Mouse (Mus musculus): ENCODE data around the gene Kif5a. TPM values are rescaled to one million over a fixed set of nuclear protein-coding genes. Genes with fewer than 3 reads are reported as not detected.
A peak's percentile ranks its signal among the peaks of the same experiment; 100 is the strongest.

The Kif5a gene
- total and polyA plus RNA-seq, 3 experiments: 0.14 to 2.1 TPM; not detected in 1

DNA sequence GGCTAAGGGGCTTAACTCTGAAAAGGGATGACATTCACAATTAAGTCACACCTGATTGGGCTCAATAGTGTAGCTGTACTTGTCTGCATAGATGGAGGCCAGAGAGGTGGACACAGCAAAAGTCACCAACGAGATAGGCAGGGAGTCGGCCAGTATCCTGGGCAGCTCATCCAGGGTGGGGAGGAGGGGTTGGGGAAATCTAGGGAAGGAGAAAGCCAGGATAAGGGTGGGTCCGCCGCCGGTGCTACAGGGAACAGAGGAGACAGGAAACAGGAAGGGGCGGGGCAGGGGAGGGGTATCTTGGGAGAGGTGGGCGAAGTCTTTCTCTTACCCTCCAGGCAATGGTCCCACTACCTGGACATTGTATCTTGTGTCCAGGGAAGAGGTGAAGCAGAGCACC is 86.4 kb downstream of the Kif5a start:
- peaks cover 0 to 5% of the 10 kb centered on the region in 2 experiments for H3K36me3 ChIP-seq (replicated peaks in 1 of 2; ENCODE audit: control insufficient read depth in 1 of 2, insufficient read depth in 1 of 2, low read length in 1 of 2)
- no peaks in the 10 kb centered on the region for H3K9me3 ChIP-seq (replicated peaks; ENCODE audit: low read length)
- in situ Hi-C loops (cut with MboI; ENCODE audit: low pct_ligation_motif_present, low pct_unique_long_range_greater_than_20kb, low sequenced_read_pairs) (loop anchor here (5.0 kb wide), 1 partner anchor 46 kb away; no protein-coding TSS in a partner anchor), dilution Hi-C loops (cut with MboI; ENCODE audit: extremely low pct_ligation_motif_present, extremely low pct_unique_long_range_greater_than_20kb, low sequenced_read_pairs) (no loop called here)
- no peaks in the 10 kb centered on the region for H3K79me2 ChIP-seq (replicated peaks; ENCODE audit: control insufficient read depth, extremely low read depth, insufficient read depth, poor library complexity, severe bottlenecking)
- peak overlapping the region; percentile 28; the same call in 1 of the 2 replicates for H3K9ac ChIP-seq (ENCODE audit: insufficient read depth, low read depth)
- no peak overlapping the region for H3K27ac ChIP-seq (ENCODE audit: insufficient read depth, low read depth)
- peaks cover 29% of the 10 kb centered on the region for H3K27me3 ChIP-seq (replicated peaks)
- no peak for TF ChIP-seq USF2 (conservative IDR thresholded peaks at IDR 0.05; ENCODE audit: low read depth, low read length)
- 0 out of 2 replicates have a peak, but pooled peaks have one; percentile 51 for TF ChIP-seq MAZ (IDR thresholded peaks at IDR 0.05; ENCODE audit: low read depth, low read length)
- H3K4me3 ChIP-seq (replicated peaks in 1 of 3; ENCODE audit: low read depth in 2 of 3, low read length in 2 of 3, poor library complexity in 1 of 3): peak overlapping the region in 2 of 3 experiments; percentile 52 to 62
- peaks cover 0 to 9% of the 10 kb centered on the region in 2 experiments; a peak in 2 of 4 replicates for H3K4me1 ChIP-seq (ENCODE audit: control insufficient read depth in 1 of 2, insufficient read depth in 2 of 2)
- H3K4me2 ChIP-seq (ENCODE audit: insufficient read depth, low read depth, poor library complexity, severe bottlenecking): peak overlapping the region; percentile 96
- DNase-seq (ENCODE audit: extremely low read depth): no peak

GRCm38 (mm10) chr10:127176228-127176627 is 86.9 kb downstream of the Kif5a start:
- Histone ChIP-seq H3K4me1 (ENCODE audit: control insufficient read depth in 1 of 2, insufficient read depth in 2 of 2) (peaks cover 3 to 9% of the 10 kb centered on the region in 2 experiments), H3K9ac (ENCODE audit: insufficient read depth, low read depth) (peak overlapping the region; percentile 28; the same call in 1 of the 2 replicates), H3K4me2 (ENCODE audit: insufficient read depth, low read depth, poor library complexity, severe bottlenecking) (peak overlapping the region; percentile 96), H3K27me3 (replicated peaks) (peaks cover 32% of the 10 kb centered on the region), H3K36me3 (replicated peaks in 1 of 2; ENCODE audit: control insufficient read depth in 1 of 2, insufficient read depth in 1 of 2, low read length in 1 of 2) (peaks cover 0 to 10% of the 10 kb centered on the region in 2 experiments), H3K4me3 (replicated peaks in 1 of 3; ENCODE audit: low read depth in 2 of 3, low read length in 2 of 3, poor library complexity in 1 of 3) (peak overlapping the region in 1 of 3 experiments; percentile 52), H3K9me3 (replicated peaks; ENCODE audit: low read length) (no peaks in the 10 kb centered on the region), H3K79me2 (replicated peaks; ENCODE audit: control insufficient read depth, extremely low read depth, insufficient read depth, poor library complexity, severe bottlenecking) (no peaks in the 10 kb centered on the region), H3K27ac (ENCODE audit: insufficient read depth, low read depth) (no peak overlapping the region)
- in situ Hi-C loops (cut with MboI; ENCODE audit: low pct_ligation_motif_present, low pct_unique_long_range_greater_than_20kb, low sequenced_read_pairs) (loop anchor here (5.0 kb wide), 1 partner anchor 46 kb away; no protein-coding TSS in a partner anchor), dilution Hi-C loops (cut with MboI; ENCODE audit: extremely low pct_ligation_motif_present, extremely low pct_unique_long_range_greater_than_20kb, low sequenced_read_pairs) (no loop called here)
- no peak for TF ChIP-seq EP300 (IDR thresholded peaks at IDR 0.05; ENCODE audit: low read length)
- TF ChIP-seq RAD21 (IDR thresholded peaks at IDR 0.05; ENCODE audit: low read depth, low read length): peak; percentile 2
- no peak for TF ChIP-seq USF1 (IDR thresholded peaks at IDR 0.05; ENCODE audit: low read depth, low read length)
- no peak for TF ChIP-seq MAFK (IDR thresholded peaks at IDR 0.05; ENCODE audit: insufficient replicate concordance, low read length)
- TF ChIP-seq NELFE (IDR thresholded peaks at IDR 0.05; ENCODE audit: low read depth, low read length): no peak
- TF ChIP-seq SIN3A (IDR thresholded peaks at IDR 0.05; ENCODE audit: low read length): no peak
- peak in 1 of 2 experiments; percentile 51; a peak in 2 of 4 replicates for TF ChIP-seq CTCF (conservative IDR thresholded peaks at IDR 0.05 in 1 of 2, IDR thresholded peaks at IDR 0.05 in 1 of 2; ENCODE audit: low read depth in 2 of 2, low read length in 2 of 2)
- TF ChIP-seq ZKSCAN1 (IDR thresholded peaks at IDR 0.05; ENCODE audit: borderline replicate concordance, low read depth, low read length): no peak
- no peak for TF ChIP-seq JUN (IDR thresholded peaks at IDR 0.05; ENCODE audit: insufficient read depth, low read depth, low read length)
- TF ChIP-seq SMC3 (IDR thresholded peaks at IDR 0.05; ENCODE audit: low read depth, low read length): peak; percentile 30; the same call in 1 of the 2 replicates
- no peak for TF ChIP-seq GABPA (IDR thresholded peaks at IDR 0.05; ENCODE audit: insufficient replicate concordance, low read depth, low read length)
- TF ChIP-seq BHLHE40 (IDR thresholded peaks at IDR 0.05; ENCODE audit: low read depth, low read length): no peak
- TF ChIP-seq MXI1 (IDR thresholded peaks at IDR 0.05; ENCODE audit: low read depth, low read length): no peak
- no peak for TF ChIP-seq MEF2A (IDR thresholded peaks at IDR 0.05; ENCODE audit: borderline replicate concordance, low read depth, low read length)
- no peak for DNase-seq (ENCODE audit: extremely low read depth)

Other genes starting within 250 kb of the Kif5a start
Only the 20 nearest of the 23 such genes appear.
- 0.76 and 0.98 TPM in 2 replicates for gene Eef1akmt3, start 221.8 kb downstream of the Kif5a start, total RNA-seq (2012; rRNA removed)
- 0.62 and 0.78 TPM in 2 replicates for gene Eef1akmt3, start 221.8 kb downstream of the Kif5a start, total RNA-seq (2014; rRNA removed)
- gene Eef1akmt3, start 221.8 kb downstream of the Kif5a start, polyA plus RNA-seq (2012; ENCODE audit: insufficient read length, low read depth): 1.1 and 1.2 TPM in 2 replicates
- 0.34 and 0.42 TPM in 2 replicates for gene Cyp27b1, start 215.1 kb downstream of the Kif5a start, total RNA-seq (2012; rRNA removed)
- gene Cyp27b1, start 215.1 kb downstream of the Kif5a start, total RNA-seq (2014; rRNA removed): 0.32 TPM in 2 replicates
- gene Cyp27b1, start 215.1 kb downstream of the Kif5a start, polyA plus RNA-seq (2012; ENCODE audit: insufficient read length, low read depth): 0.89 and 1.4 TPM in 2 replicates
- gene March9, start 203.2 kb downstream of the Kif5a start, total RNA-seq (2012; rRNA removed): 3.4 and 3.6 TPM in 2 replicates
- 0.58 and 0.68 TPM in 2 replicates for gene March9, start 203.2 kb downstream of the Kif5a start, total RNA-seq (2014; rRNA removed)
- 0.97 and 1.0 TPM in 2 replicates for gene March9, start 203.2 kb downstream of the Kif5a start, polyA plus RNA-seq (2012; ENCODE audit: insufficient read length, low read depth)
- gene Cdk4, start 199.8 kb downstream of the Kif5a start, total RNA-seq (2012; rRNA removed): 257 and 304 TPM in 2 replicates
- 799 and 864 TPM in 2 replicates for gene Cdk4, start 199.8 kb downstream of the Kif5a start, total RNA-seq (2014; rRNA removed)
- 839 and 921 TPM in 2 replicates for gene Cdk4, start 199.8 kb downstream of the Kif5a start, polyA plus RNA-seq (2012; ENCODE audit: insufficient read length, low read depth)
- 81.5 and 85.9 TPM in 2 replicates for gene Tspan31, start 193.1 kb downstream of the Kif5a start, total RNA-seq (2012; rRNA removed)
- gene Tspan31, start 193.1 kb downstream of the Kif5a start, total RNA-seq (2014; rRNA removed): 110 and 148 TPM in 2 replicates
- 72.8 and 79.9 TPM in 2 replicates for gene Tspan31, start 193.1 kb downstream of the Kif5a start, polyA plus RNA-seq (2012; ENCODE audit: insufficient read length, low read depth)
- gene Agap2, start 188.1 kb downstream of the Kif5a start, total RNA-seq (2012; rRNA removed): 43.5 and 46.0 TPM in 2 replicates
- 24.8 and 27.8 TPM in 2 replicates for gene Agap2, start 188.1 kb downstream of the Kif5a start, total RNA-seq (2014; rRNA removed)
- gene Agap2, start 188.1 kb downstream of the Kif5a start, polyA plus RNA-seq (2012; ENCODE audit: insufficient read length, low read depth): 26.1 and 27.8 TPM in 2 replicates
- 81.1 and 82.7 TPM in 2 replicates for gene Os9, start 142.2 kb downstream of the Kif5a start, total RNA-seq (2012; rRNA removed)
- 41.0 and 42.8 TPM in 2 replicates for gene Os9, start 142.2 kb downstream of the Kif5a start, total RNA-seq (2014; rRNA removed)
- gene Os9, start 142.2 kb downstream of the Kif5a start, polyA plus RNA-seq (2012; ENCODE audit: insufficient read length, low read depth): 61.9 and 78.2 TPM in 2 replicates
- gene B4galnt1, start 98.1 kb downstream of the Kif5a start, total RNA-seq (2012; rRNA removed): 15.5 and 17.5 TPM in 2 replicates
- 0.74 and 0.98 TPM in 2 replicates for gene B4galnt1, start 98.1 kb downstream of the Kif5a start, total RNA-seq (2014; rRNA removed)
- gene B4galnt1, start 98.1 kb downstream of the Kif5a start, polyA plus RNA-seq (2012; ENCODE audit: insufficient read length, low read depth): 1.9 and 2.3 TPM in 2 replicates
- gene Slc26a10, start 82.7 kb downstream of the Kif5a start, total RNA-seq (2012; rRNA removed): 1.2 and 1.7 TPM in 2 replicates
- gene Slc26a10, start 82.7 kb downstream of the Kif5a start, total RNA-seq (2014; rRNA removed): 0.05 TPM in 2 replicates
- 0.16 and 0.44 TPM in 2 replicates for gene Slc26a10, start 82.7 kb downstream of the Kif5a start, polyA plus RNA-seq (2012; ENCODE audit: insufficient read length, low read depth)
- 8.6 and 8.7 TPM in 2 replicates for gene Arhgef25, start 73.3 kb downstream of the Kif5a start, total RNA-seq (2012; rRNA removed)
- gene Arhgef25, start 73.3 kb downstream of the Kif5a start, total RNA-seq (2014; rRNA removed): 3.3 and 4.0 TPM in 2 replicates
- gene Arhgef25, start 73.3 kb downstream of the Kif5a start, polyA plus RNA-seq (2012; ENCODE audit: insufficient read length, low read depth): 8.3 and 11.1 TPM in 2 replicates
- gene Dtx3, start 67.6 kb downstream of the Kif5a start, total RNA-seq (2012; rRNA removed): 26.9 and 27.6 TPM in 2 replicates
- gene Dtx3, start 67.6 kb downstream of the Kif5a start, total RNA-seq (2014; rRNA removed): 18.9 and 19.2 TPM in 2 replicates
- 51.2 and 54.4 TPM in 2 replicates for gene Dtx3, start 67.6 kb downstream of the Kif5a start, polyA plus RNA-seq (2012; ENCODE audit: insufficient read length, low read depth)
- 22.7 TPM in 2 replicates for gene Pip4k2c, start 51.8 kb downstream of the Kif5a start, total RNA-seq (2012; rRNA removed)
- 12.5 and 13.3 TPM in 2 replicates for gene Pip4k2c, start 51.8 kb downstream of the Kif5a start, total RNA-seq (2014; rRNA removed)
- gene Pip4k2c, start 51.8 kb downstream of the Kif5a start, polyA plus RNA-seq (2012; ENCODE audit: insufficient read length, low read depth): 23.3 and 24.7 TPM in 2 replicates
- 88.5 and 91.9 TPM in 2 replicates for gene Dctn2, start 3.0 kb upstream of the Kif5a start, total RNA-seq (2012; rRNA removed)
- gene Dctn2, start 3.0 kb upstream of the Kif5a start, total RNA-seq (2014; rRNA removed): 66.3 and 67.3 TPM in 2 replicates
- gene Dctn2, start 3.0 kb upstream of the Kif5a start, polyA plus RNA-seq (2012; ENCODE audit: insufficient read length, low read depth): 79.1 and 94.1 TPM in 2 replicates
- gene Mbd6, start 25.7 kb upstream of the Kif5a start, total RNA-seq (2012; rRNA removed): 2.7 and 3.3 TPM in 2 replicates
- 0.51 and 0.74 TPM in 2 replicates for gene Mbd6, start 25.7 kb upstream of the Kif5a start, total RNA-seq (2014; rRNA removed)
- 16.5 and 17.7 TPM in 2 replicates for gene Mbd6, start 25.7 kb upstream of the Kif5a start, polyA plus RNA-seq (2012; ENCODE audit: insufficient read length, low read depth)
- gene Mars, start 48.4 kb upstream of the Kif5a start, total RNA-seq (2012; rRNA removed): 224 and 234 TPM in 2 replicates
- 110 and 143 TPM in 2 replicates for gene Mars, start 48.4 kb upstream of the Kif5a start, total RNA-seq (2014; rRNA removed)
- gene Mars, start 48.4 kb upstream of the Kif5a start, polyA plus RNA-seq (2012; ENCODE audit: insufficient read length, low read depth): 161 and 177 TPM in 2 replicates
- gene Arhgap9, start 58.6 kb upstream of the Kif5a start, total RNA-seq (2012; rRNA removed): 32.5 and 33.7 TPM in 2 replicates
- 32.4 and 34.0 TPM in 2 replicates for gene Arhgap9, start 58.6 kb upstream of the Kif5a start, total RNA-seq (2014; rRNA removed)
- 42.4 and 44.7 TPM in 2 replicates for gene Arhgap9, start 58.6 kb upstream of the Kif5a start, polyA plus RNA-seq (2012; ENCODE audit: insufficient read length, low read depth)
- 0.13 and 0.42 TPM in 2 replicates for gene Gli1, start 78.6 kb upstream of the Kif5a start, total RNA-seq (2012; rRNA removed)
- gene Gli1, start 78.6 kb upstream of the Kif5a start, total RNA-seq (2014; rRNA removed): not detected in 2 replicates
- gene Gli1, start 78.6 kb upstream of the Kif5a start, polyA plus RNA-seq (2012; ENCODE audit: insufficient read length, low read depth): 0.10 and 0.14 TPM in 2 replicates
- gene Inhbe, start 91.1 kb upstream of the Kif5a start, total RNA-seq (2012; rRNA removed): 1.3 and 2.6 TPM in 2 replicates
- gene Inhbe, start 91.1 kb upstream of the Kif5a start, total RNA-seq (2014; rRNA removed): 0.85 and 0.89 TPM in 2 replicates
- 0.65 and 0.83 TPM in 2 replicates for gene Inhbe, start 91.1 kb upstream of the Kif5a start, polyA plus RNA-seq (2012; ENCODE audit: insufficient read length, low read depth)
- 0.08 and 0.38 TPM in 2 replicates for gene Inhbc, start 107.1 kb upstream of the Kif5a start, total RNA-seq (2012; rRNA removed)
- gene Inhbc, start 107.1 kb upstream of the Kif5a start, total RNA-seq (2014; rRNA removed): not detected in 2 replicates
- 0.20 TPM in 1 of 2 replicates, not detected in the other for gene Inhbc, start 107.1 kb upstream of the Kif5a start, polyA plus RNA-seq (2012; ENCODE audit: insufficient read length, low read depth)
- 7.3 and 8.7 TPM in 2 replicates for gene R3hdm2, start 117.0 kb upstream of the Kif5a start, total RNA-seq (2012; rRNA removed)
- 4.2 and 7.0 TPM in 2 replicates for gene R3hdm2, start 117.0 kb upstream of the Kif5a start, total RNA-seq (2014; rRNA removed)
- 23.6 and 29.2 TPM in 2 replicates for gene R3hdm2, start 117.0 kb upstream of the Kif5a start, polyA plus RNA-seq (2012; ENCODE audit: insufficient read length, low read depth)